Mouse (Mus musculus) heart, embryonic 13.5 days (tissue): Measurements from ENCODE around the gene Chkb. TPM values are rescaled to one million over a fixed set of nuclear protein-coding genes. Genes with fewer than 3 reads are reported as not detected.

ENCODE experiments used
- ATAC-seq: fragments of 200-750 bp; cut with Nextera tagmentation; 2 replicates; pipeline ENCODE4 v1.8.0; 2017; ENCODE audit warnings: moderate TSS enrichment; ENCODE audit not compliant: insufficient number of reproducible peaks, low FRiP score, low TSS enrichment; ENCODE audit errors: extremely low read depth
- H3K27ac ChIP-seq: fragments of 300-500 bp; sonication (generic); replicated peaks from 2 replicates; pipeline ENCODE4 v1.5.1; 2015; ENCODE audit warnings: moderate library complexity, mild to moderate bottlenecking, inconsistent platforms
- H3K27me3 ChIP-seq: fragments of 300-500 bp; sonication (generic); replicated peaks from 2 replicates; pipeline ENCODE4 v1.6.1; 2015; ENCODE audit warnings: mild to moderate bottlenecking, inconsistent platforms
- H3K36me3 ChIP-seq: fragments of 300-500 bp; sonication (generic); 2 replicates; pipeline ENCODE4 v1.6.1; 2015; ENCODE audit warnings: mild to moderate bottlenecking, inconsistent platforms
- H3K4me1 ChIP-seq: fragments of 300-500 bp; sonication (generic); 2 replicates; pipeline ENCODE4 v1.6.1; 2015; ENCODE audit warnings: inconsistent platforms
- H3K4me2 ChIP-seq: fragments of 300-500 bp; sonication (generic); 2 replicates; pipeline ENCODE4 v1.6.1; 2015; ENCODE audit warnings: inconsistent platforms, mild to moderate bottlenecking, moderate library complexity
- H3K4me3 ChIP-seq: fragments of 300-500 bp; sonication (generic); 2 replicates; pipeline ENCODE4 v1.5.1; 2015; ENCODE audit warnings: moderate library complexity, mild to moderate bottlenecking, inconsistent platforms
- H3K9ac ChIP-seq: fragments of 300-500 bp; sonication (generic); 2 replicates; pipeline ENCODE4 v1.6.1; 2015; ENCODE audit warnings: inconsistent platforms, mild to moderate bottlenecking, moderate library complexity
- H3K9me3 ChIP-seq: fragments of 300-500 bp; sonication (generic); 2 replicates; pipeline ENCODE4 v1.6.1; 2016; ENCODE audit warnings: inconsistent platforms
- WGBS: fragments of 180-500 bp; shearing (Covaris S2); methylation state at CpG from one replicate; pipeline ENCODE4 v1.1.7; 2015; ENCODE audit warnings: mixed read lengths; 5-methylcytosine and 5-hydroxymethylcytosine counted together
- polyA plus RNA-seq: library from polyadenylated mRNA; unstranded; fragments of >200 nt; fragmentation: Nextera tagmentation; extraction: Ambion mirVana; gene quantifications from 2 replicates; pipeline ENCODE4 v1.2.1, GENCODE M21; 2015

Chkb gene
- polyA plus RNA-seq, 1 experiment from 2014 or later = 65.1 TPM

- H3K27ac ChIP-seq = no peak overlapping the region
- no peaks in the 10 kb centered on the region for H3K36me3 ChIP-seq
- no peak overlapping the region for H3K4me3 ChIP-seq
- H3K4me1 ChIP-seq = no peaks in the 10 kb centered on the region
- H3K27me3 ChIP-seq = peaks cover 38% of the 10 kb centered on the region
- H3K4me2 ChIP-seq = no peak overlapping the region
- WGBS = 84% methylated on average over 10 of the region's 10 CpGs
- no peaks in the 10 kb centered on the region for H3K9me3 ChIP-seq
- ATAC-seq = no peak
- H3K9ac ChIP-seq = no peak overlapping the region
Measured at GRCm38 (mm10) chr15:89390081-89390480, 39.6 kb downstream of the Chkb start.

GRCm38 (mm10) chr15:89387127-89387526, 42.6 kb downstream of the Chkb start:
- Histone ChIP-seq H3K9me3 (no peaks in the 10 kb centered on the region), H3K36me3 (no peaks in the 10 kb centered on the region), H3K4me3 (no peak overlapping the region), H3K27ac (no peak overlapping the region), H3K4me2 (no peak overlapping the region), H3K9ac (no peak overlapping the region), H3K4me1 (no peaks in the 10 kb centered on the region), H3K27me3 (peaks cover 56% of the 10 kb centered on the region)
- no peak for ATAC-seq
- 33% methylated on average over 12 of the region's 12 CpGs for WGBS

GRCm38 (mm10) chr15:89384617-89385016, 45.1 kb downstream of the Chkb start, which contains the start of gene Klhdc7b:
Gene Klhdc7b (plus strand): TSS chr15:89384917.
- Histone ChIP-seq H3K9ac (no peak within 1 kb of the TSS), H3K4me3 (no peak within 1 kb of the TSS), H3K4me1 (peaks cover under 1% of the 10 kb centered on the region), H3K27me3 (peaks cover 75% of the 10 kb centered on the region), H3K36me3 (no peaks in the 10 kb centered on the region), H3K27ac (no peak within 1 kb of the TSS), H3K9me3 (no peaks in the 10 kb centered on the region), H3K4me2 (no peak within 1 kb of the TSS)
- 0 out of 2 replicates have a peak, but pooled peaks have one; percentile 23 for ATAC-seq
- 72% methylated on average over 7 of the region's 7 CpGs for WGBS

GRCm38 (mm10) chr15:89379429-89379828, 50.3 kb downstream of the Chkb start:
- H3K4me1 ChIP-seq = peaks cover 30% of the 10 kb centered on the region
- H3K4me2 ChIP-seq = peak overlapping the region; percentile 82
- no peaks in the 10 kb centered on the region for H3K9me3 ChIP-seq
- peaks cover 75% of the 10 kb centered on the region for H3K27me3 ChIP-seq
- H3K4me3 ChIP-seq = peak overlapping the region; percentile 54
- no peak overlapping the region for H3K27ac ChIP-seq
- no peak for ATAC-seq
- H3K9ac ChIP-seq = peak overlapping the region; percentile 71
- H3K36me3 ChIP-seq = no peaks in the 10 kb centered on the region
- WGBS = 9% methylated on average over 10 of the region's 10 CpGs

- ATAC-seq = no peak
- H3K4me2 ChIP-seq = peak within 1 kb of the TSS; percentile 82
- peak within 1 kb of the TSS; percentile 71 for H3K9ac ChIP-seq
- H3K4me3 ChIP-seq = peak within 1 kb of the TSS; percentile 54
- no peak within 1 kb of the TSS for H3K27ac ChIP-seq
- H3K36me3 ChIP-seq = no peaks in the 10 kb centered on the region
- peaks cover 71% of the 10 kb centered on the region for H3K27me3 ChIP-seq
- H3K4me1 ChIP-seq = peaks cover 34% of the 10 kb centered on the region
- no peaks in the 10 kb centered on the region for H3K9me3 ChIP-seq
- WGBS = under 1% methylated on average over 33 of the region's 33 CpGs
Measured at GRCm38 (mm10) chr15:89378831-89379401, 50.8 kb downstream of the Chkb start, which contains the start of gene Odf3b. Gene Odf3b (minus strand): TSS chr15:89379282.

GRCm38 (mm10) chr15:89377938-89378828, 51.5 kb downstream of the Chkb start:
- no peak for ATAC-seq
- H3K9me3 ChIP-seq = no peaks in the 10 kb centered on the region
- H3K36me3 ChIP-seq = no peaks in the 10 kb centered on the region
- H3K4me3 ChIP-seq = peak overlapping the region; percentile 54
- 9% methylated on average over 46 of the region's 46 CpGs for WGBS
- H3K27ac ChIP-seq = no peak overlapping the region
- H3K9ac ChIP-seq = peak overlapping the region; percentile 71
- H3K27me3 ChIP-seq = peaks cover 68% of the 10 kb centered on the region
- H3K4me2 ChIP-seq = peak overlapping the region; percentile 82
- H3K4me1 ChIP-seq = peaks cover 35% of the 10 kb centered on the region

- H3K4me1 ChIP-seq = peaks cover 44% of the 10 kb centered on the region
- WGBS = 4% methylated on average over 18 of the region's 18 CpGs
- no peak overlapping the region for H3K4me3 ChIP-seq
- no peak for ATAC-seq
- H3K4me2 ChIP-seq = peak overlapping the region; percentile 24
- H3K27me3 ChIP-seq = peaks cover 67% of the 10 kb centered on the region
- H3K36me3 ChIP-seq = peaks cover 5% of the 10 kb centered on the region
- no peaks in the 10 kb centered on the region for H3K9me3 ChIP-seq
- no peak overlapping the region; the same call in 1 of the 2 replicates for H3K9ac ChIP-seq
- H3K27ac ChIP-seq = no peak overlapping the region
Measured at GRCm38 (mm10) chr15:89377362-89377761, 52.3 kb downstream of the Chkb start.

GRCm38 (mm10) chr15:89376957-89377356, 52.8 kb downstream of the Chkb start, which contains the start of gene Tymp:
Gene Tymp (minus strand): TSS chr15:89377039.
- H3K4me1 ChIP-seq = peaks cover 45% of the 10 kb centered on the region
- peaks cover 63% of the 10 kb centered on the region for H3K27me3 ChIP-seq
- peak within 1 kb of the TSS; percentile 24 for H3K4me2 ChIP-seq
- H3K9me3 ChIP-seq = no peaks in the 10 kb centered on the region
- H3K9ac ChIP-seq = peak within 1 kb of the TSS; percentile 71; the same call in 1 of the 2 replicates
- peaks cover 9% of the 10 kb centered on the region for H3K36me3 ChIP-seq
- no peak within 1 kb of the TSS for H3K4me3 ChIP-seq
- WGBS = 21% methylated on average over 16 of the region's 16 CpGs
- no peak for ATAC-seq
- H3K27ac ChIP-seq = no peak within 1 kb of the TSS

Other genes with a start within 250 kb of the Chkb start
- gene Plxnb2, start 249.1 kb downstream of the Chkb start, polyA plus RNA-seq = 84.6 and 99.0 TPM in 2 replicates
- 17.4 and 17.9 TPM in 2 replicates for gene Dennd6b, start 233.4 kb downstream of the Chkb start, polyA plus RNA-seq
- gene Ppp6r2, start 218.4 kb downstream of the Chkb start, polyA plus RNA-seq = 20.5 and 20.8 TPM in 2 replicates
- gene Sbf1, start 114.6 kb downstream of the Chkb start, polyA plus RNA-seq = 34.3 and 38.3 TPM in 2 replicates
- gene Adm2, start 107.2 kb downstream of the Chkb start, polyA plus RNA-seq = 0.66 and 0.85 TPM in 2 replicates
- 0.34 TPM in 1 of 2 replicates, not detected in the other for gene Miox, start 95.5 kb downstream of the Chkb start, polyA plus RNA-seq
- gene Lmf2, start 74.2 kb downstream of the Chkb start, polyA plus RNA-seq = 43.8 and 46.2 TPM in 2 replicates
- gene Ncaph2, start 74.2 kb downstream of the Chkb start, polyA plus RNA-seq = 94.1 and 109 TPM in 2 replicates
- 7.1 and 7.2 TPM in 2 replicates for gene Sco2, start 56.1 kb downstream of the Chkb start, polyA plus RNA-seq
- 0.99 and 1.0 TPM in 2 replicates for gene Tymp, start 52.9 kb downstream of the Chkb start, polyA plus RNA-seq
- gene Odf3b, start 50.6 kb downstream of the Chkb start, polyA plus RNA-seq = 0.28 and 0.76 TPM in 2 replicates
- 0.04 TPM in 1 of 2 replicates, not detected in the other for gene Klhdc7b, start 45.0 kb downstream of the Chkb start, polyA plus RNA-seq
- not detected in 2 replicates for gene Syce3, start 19.4 kb downstream of the Chkb start, polyA plus RNA-seq
- gene Cpt1b, start 4.0 kb downstream of the Chkb start, polyA plus RNA-seq = 139 and 147 TPM in 2 replicates
- gene C730034F03Rik, start 319 bp downstream of the Chkb start, polyA plus RNA-seq = 2.4 and 3.0 TPM in 2 replicates
- 0.53 and 0.90 TPM in 2 replicates for gene Gm44502, start 212 bp downstream of the Chkb start, polyA plus RNA-seq
- gene Mapk8ip2, start 24.0 kb upstream of the Chkb start, polyA plus RNA-seq = 0.27 and 0.45 TPM in 2 replicates
- 15.1 and 15.3 TPM in 2 replicates for gene Arsa, start 47.5 kb upstream of the Chkb start, polyA plus RNA-seq
- gene Shank3, start 69.7 kb upstream of the Chkb start, polyA plus RNA-seq = 1.7 and 2.0 TPM in 2 replicates
- gene Acr, start 138.4 kb upstream of the Chkb start, polyA plus RNA-seq = 0.24 and 0.33 TPM in 2 replicates
- 19.2 and 21.4 TPM in 2 replicates for gene Rabl2, start 162.0 kb upstream of the Chkb start, polyA plus RNA-seq